Mouse (Mus musculus) retina, postnatal 7 days (tissue): ENCODE measurements around the gene Fam155a.

Source experiments
- DNase-seq: peaks from one replicate; pipeline ENCODE4 v3.0.0-alpha.2; 2012; ENCODE audit warnings: low read depth, low spot score

Fam155a gene

DNA sequence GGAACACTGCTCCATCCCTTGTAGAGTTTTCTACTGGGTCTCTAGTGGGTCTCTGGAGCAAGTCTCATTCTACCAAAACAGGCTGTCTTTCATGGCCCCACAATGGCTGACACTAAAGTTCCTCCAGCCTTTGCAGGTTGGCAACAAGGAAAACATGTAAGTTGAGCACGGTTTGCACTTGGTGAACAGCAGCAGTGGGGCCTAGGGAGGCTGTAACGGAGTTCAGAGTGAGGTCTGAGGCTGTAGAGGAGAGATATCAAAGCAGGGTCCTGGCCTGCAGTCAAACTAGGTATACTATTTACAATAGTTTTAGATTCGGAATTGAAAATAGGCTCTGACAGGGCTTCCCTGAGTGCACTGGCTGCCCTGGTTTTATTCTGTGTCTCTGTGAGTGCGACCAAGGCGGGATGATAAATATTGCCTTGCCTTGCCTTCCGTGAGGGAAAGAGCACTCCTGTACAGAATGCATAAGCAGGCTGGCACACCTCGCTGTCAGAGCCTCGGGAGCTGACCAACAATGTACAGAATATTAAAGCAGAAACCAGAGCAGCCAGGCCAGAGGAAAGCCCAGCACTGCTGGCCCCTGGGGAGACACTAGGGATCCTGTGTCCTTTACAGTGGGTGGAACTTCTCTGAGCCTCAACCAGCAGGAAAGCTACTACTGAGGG is 277.3 kb downstream of the Fam155a start:
- no peak for DNase-seq

DNA sequence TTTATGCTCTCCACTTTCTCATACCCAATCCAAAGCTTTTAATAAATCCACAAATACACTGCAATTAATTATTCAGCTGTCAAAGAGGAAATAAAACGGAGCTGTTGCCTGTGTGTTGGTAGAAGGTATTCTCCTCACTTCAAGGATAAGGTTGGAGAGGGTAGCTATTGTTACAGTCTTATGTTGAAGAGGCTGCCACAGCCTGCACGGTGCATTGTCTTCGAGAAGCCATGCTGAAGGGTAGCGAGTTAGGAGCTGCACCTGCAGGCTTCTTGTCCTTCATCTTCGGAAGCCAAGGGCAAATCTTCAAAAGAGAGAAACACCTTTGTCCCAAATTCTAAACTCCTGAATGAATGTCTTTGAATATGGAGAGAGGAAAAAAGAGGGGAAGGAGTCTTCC is 288.4 kb downstream of the Fam155a start:
- DNase-seq = no peak

DNA sequence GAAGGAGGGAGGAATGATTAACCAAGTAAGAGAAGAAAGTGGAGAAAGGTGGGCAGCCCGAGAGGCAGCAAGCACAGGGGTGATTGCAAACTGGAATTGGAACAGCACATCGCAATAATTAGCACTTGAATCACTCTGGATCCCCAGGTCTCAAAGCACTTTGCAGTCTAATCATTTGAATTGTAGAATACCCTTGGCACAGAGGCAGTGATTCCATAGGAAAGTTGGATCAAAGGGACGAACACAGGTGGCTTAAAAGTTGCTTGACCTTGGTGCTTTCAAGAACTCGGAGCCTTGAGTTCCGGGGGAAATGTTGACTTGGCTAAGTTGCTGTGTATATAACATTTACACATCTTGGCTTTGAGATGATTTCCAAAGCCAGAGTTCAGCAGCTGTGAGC is 299.7 kb downstream of the Fam155a start:
- DNase-seq = no peak

DNA sequence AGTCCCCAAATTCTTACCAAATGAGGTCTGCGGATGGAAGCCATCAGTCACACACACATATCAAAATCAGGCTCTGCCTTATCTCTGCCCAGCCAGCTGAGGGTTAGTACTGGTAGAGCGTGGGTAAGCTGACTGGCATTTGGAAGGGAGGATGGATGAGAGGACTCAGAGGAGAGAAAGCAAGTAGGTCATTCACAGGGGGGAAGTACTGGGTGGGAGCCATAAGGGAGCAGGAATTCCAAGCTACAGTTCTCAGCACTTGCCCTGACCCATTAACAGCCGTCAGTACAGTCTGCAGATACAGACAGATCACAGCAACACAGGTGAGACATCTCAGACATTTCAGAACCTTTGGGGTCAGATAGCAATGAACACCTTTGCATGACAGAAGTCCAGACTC is 300.8 kb downstream of the Fam155a start:
- DNase-seq = no peak

DNA sequence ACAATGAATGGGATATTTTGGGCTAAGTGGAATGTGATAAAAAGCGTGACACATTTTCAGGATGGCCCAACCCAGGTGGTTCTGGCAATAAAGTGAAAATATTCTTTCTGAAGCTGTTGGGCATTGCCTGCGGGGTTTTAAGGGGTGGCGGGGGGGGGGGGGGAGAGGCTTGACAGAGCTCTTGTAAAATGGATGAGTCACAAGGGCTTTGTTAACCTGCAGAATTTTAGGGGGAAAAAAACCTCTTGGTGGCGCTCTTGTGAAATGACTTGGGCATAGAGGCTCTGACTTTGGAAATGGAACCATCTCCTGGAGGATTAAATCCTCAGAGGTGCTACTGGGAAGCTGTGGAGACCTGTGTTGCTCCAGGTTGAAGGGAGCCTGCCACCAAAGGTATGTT is 309.9 kb downstream of the Fam155a start:
- no peak for DNase-seq

DNA sequence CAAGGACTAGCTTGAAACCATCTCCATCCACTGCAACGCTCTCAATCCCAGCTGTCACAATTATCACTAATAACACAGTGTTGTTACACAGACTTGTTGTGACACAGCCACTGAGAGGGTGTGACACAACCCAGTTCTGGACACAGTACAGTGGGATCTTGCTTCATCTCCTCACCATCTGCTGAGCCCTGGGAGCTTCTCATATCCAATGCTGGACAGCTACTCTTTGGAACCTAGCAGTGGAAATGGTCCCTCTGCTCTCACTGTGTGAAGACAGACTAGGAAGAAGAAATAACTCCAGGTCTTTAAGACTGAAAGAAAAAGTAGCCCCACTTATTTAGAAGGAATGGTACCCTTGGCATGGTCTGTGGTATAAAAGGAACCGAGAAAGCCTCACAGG is 310.3 kb downstream of the Fam155a start:
- no peak for DNase-seq

DNA sequence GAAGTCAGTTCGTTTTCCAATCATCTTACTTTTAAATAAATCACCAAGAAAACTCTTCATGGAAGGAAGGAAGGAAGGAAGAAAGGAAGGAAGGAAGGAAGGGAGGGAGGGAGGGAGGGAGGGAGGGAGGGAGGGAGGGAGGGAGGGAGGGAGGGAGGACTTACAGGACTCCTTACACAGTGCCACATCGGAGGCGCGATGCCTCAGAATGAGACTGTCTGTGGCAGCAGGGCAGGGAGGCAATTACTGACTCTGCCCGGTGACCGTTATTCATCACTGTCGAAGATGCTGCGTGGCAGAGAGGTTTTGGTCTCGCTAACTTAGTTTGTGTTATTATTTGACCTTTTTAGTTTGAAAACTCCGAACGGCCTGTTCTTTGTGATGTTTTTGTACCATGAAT is 312.3 kb downstream of the Fam155a start:
- no peak for DNase-seq

DNA sequence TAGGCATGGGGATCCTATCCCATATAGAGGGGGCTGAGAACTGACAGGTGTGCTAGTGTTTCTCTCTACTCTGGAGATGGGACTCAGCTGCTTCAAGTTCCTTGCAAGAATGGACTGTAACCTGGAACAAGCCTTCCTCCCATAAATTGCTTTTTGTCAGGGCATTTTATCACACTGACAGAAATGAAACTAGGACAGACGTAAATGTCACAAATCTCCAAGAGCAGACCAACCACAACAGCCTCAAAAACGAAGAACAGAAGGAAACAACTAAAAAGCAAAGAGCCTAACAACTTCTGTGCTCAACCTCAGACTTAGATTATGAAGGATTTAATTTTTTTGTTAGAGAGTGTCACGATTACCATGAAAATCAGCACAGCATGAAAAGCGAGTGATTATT is 315.8 kb downstream of the Fam155a start:
- no peak for DNase-seq

DNA sequence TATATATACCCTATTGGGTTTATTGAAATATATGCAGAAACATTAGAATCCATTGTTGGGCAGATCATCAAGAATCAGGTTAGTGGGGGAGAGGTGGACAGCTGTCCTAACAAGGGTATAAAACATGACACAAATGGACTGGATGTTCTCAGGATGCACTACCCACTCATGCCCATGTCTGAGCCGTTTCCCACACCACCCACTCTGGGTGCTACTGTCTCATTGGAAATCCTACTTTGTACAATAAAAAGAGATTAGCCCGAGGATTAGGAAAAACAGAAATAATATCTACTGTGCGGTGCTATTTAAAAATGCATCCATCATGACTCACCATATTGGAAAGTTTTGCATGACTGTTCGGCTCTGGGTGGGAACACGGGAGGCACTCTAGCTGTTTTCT is 317.2 kb downstream of the Fam155a start:
- DNase-seq = no peak

DNA sequence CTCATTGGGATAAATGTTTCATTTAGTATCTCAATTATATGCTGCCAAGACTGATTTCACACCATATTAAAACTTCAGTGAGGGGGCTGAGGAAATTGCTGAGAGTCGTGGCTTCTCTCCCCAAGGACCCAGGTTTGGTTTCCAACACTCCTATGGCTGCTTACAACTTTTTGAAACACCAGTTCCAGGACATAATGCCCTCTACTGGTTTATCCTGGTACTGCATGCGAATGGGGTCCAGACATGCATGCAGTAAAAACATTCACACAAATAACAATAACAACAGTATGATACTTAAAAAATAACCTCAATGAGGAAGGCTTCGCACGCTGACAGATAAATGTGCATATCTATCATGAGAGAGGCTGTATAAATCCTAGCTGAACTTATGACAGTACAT is 319.4 kb downstream of the Fam155a start:
- no peak for DNase-seq

DNA sequence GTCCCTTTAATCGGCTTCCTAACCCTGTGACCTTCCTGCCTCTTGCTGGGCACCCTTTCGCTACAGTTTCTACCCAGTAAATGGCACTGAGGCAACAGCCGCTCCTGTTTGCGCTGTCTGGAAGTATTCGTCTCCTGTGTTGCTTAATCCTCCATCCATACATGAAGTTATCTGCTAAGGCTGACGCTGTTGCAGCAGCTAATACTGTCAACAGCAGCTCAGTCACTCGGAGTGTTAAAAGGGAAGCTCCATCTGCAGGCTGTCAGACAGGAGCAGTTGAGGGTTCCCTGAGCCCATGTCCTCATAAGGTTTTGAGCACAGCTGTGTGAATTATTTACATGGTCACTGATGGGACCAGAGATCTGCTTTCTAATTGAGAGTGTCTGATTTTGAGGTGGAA is 322.3 kb downstream of the Fam155a start:
- no peak for DNase-seq

DNA sequence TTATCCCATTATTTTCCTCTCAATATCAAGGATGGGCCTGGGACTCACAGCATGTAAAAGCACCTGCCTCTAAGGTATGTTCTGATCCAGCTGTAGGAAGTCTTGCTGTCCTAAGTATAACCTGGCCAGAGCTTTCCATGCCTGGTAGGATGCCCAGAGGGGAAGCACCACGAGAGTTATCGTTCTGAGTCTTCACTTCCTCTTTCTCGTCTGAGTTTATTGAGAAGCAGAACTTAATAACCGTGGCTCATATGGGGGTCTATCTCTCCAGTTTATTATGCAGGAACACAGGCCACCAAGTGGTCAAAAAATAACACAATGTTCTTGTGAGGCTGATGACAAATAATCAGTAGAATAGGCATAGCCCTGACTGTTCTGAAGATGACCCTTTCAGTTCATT is 333.1 kb downstream of the Fam155a start:
- no peak for DNase-seq

DNA sequence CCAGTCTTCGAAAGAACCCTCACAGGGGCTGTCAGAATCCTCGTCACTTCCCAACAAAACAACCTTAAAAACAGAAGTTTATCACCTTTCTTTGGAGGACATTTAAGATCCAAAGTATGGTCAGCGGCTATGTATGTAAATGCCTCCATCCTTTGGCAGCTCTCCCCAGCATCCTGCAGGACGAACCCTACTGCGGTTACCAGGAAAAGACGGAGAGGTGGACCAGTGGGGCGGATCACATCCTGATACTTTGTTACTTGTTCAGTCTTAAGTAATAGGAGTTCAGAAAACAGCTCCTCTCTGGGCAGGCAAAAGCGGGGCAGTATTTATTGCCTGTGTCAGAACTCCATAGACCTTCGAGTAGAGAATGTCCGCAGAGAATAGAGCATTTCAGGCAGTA is 335.5 kb downstream of the Fam155a start:
- no peak for DNase-seq

DNA sequence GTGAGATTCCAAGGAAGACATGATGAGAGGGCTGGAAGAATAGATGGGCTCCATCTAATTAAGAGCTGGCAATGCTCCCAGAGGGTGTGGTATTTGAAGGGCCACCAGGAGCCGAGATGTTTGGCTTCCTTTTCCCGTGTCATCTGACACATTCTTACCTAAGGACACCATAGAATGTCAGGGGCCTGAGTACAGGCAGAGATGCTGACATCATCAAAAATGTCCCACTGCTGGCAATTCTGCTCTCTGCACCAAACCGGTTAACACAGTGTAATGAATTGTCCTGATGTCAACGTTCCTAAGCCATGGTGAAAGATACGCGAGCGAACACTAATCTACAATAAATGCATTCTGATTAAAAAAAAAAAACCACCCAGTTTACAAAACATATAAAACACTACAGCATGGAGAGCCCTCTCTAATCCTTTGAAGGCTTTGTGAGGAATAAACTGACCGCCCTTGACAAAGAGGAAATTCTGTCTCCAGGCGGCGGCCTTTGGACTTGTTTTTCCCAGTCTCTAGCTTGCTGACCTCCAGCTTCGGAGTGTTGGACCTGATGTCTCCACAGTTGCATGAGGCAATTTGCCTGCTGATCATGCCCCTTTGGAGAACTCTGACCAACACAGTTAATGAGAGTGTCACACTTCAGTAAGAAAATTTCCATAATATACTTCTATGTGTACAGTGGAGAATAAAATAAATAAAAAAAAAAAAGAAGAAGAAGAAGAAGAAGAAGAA is 338.2 kb downstream of the Fam155a start:
- no peak for DNase-seq

DNA sequence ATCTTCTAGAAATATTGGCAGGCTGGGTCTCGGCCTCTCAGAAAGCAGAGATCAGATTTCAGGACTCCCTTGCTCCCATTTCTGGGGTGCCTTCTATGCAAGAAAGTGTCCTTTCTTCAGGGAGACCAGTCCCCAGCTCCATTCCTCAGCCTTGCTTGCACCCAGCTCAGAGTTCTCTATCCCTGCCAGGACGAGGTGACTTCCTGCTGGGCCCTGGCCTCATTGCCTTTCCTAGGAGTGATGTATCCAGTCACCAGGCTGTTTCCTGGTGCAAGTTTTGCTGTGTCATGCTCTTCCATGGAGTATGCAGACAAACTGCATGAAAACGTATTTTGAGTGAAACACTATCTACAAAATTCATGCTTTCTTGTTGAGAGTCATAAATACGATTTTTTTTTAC is 342.1 kb downstream of the Fam155a start:
- DNase-seq = no peak

DNA sequence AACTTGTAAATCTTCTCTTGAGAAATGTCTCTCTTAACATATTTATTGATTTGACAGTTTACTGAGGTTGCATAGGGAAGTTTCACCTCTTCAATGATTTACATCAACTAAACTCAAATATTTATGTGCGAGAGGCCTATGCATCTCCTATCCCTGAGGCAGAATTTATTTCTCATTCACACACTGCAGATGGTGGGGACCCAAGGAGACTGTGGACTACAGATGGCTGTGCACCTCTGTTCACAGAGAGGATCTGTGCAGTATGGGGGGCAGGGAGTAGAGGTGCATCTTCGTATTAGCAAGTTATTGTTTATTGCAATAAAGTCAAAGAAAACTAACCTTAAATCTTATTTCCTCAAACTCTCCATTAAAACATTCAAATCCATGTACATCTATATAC is 346.9 kb downstream of the Fam155a start:
- no peak for DNase-seq

DNA sequence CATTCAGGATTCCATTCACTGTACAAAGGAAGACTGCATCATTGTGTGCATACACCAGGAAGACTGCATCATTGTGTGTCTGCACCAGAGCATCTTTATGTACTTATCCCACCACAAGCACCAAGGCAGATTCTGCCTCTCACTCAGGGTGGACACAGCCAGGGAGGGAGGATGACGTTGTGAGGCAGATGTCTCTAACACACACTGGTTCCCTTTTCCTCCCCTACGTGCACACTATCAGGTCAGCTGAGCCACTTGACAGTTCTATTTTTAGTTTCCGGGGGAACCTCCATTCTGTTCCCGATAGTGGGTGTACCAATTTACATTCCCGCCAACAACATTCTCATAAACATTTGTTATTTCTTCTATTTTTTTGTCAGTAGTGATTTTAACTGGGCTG is 347.4 kb downstream of the Fam155a start:
- DNase-seq = no peak

DNA sequence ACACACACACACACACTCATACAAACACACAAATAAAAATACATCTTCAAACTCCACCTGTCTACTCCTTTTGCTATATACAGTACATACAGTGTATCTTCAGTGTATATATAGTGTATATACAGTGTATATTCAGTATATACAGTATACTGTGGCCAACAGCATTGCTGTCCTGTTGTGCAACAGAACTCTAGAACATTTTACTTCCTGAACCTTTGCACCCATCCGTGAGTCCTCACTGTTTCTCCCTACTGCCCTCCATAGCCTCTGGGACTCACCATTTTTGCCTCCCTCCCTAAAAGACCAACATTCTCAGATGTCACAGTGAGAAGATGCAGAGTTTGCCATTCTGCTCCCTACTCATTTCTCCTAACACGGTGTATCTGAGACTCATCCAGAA is 347.8 kb downstream of the Fam155a start:
- DNase-seq = no peak

DNA sequence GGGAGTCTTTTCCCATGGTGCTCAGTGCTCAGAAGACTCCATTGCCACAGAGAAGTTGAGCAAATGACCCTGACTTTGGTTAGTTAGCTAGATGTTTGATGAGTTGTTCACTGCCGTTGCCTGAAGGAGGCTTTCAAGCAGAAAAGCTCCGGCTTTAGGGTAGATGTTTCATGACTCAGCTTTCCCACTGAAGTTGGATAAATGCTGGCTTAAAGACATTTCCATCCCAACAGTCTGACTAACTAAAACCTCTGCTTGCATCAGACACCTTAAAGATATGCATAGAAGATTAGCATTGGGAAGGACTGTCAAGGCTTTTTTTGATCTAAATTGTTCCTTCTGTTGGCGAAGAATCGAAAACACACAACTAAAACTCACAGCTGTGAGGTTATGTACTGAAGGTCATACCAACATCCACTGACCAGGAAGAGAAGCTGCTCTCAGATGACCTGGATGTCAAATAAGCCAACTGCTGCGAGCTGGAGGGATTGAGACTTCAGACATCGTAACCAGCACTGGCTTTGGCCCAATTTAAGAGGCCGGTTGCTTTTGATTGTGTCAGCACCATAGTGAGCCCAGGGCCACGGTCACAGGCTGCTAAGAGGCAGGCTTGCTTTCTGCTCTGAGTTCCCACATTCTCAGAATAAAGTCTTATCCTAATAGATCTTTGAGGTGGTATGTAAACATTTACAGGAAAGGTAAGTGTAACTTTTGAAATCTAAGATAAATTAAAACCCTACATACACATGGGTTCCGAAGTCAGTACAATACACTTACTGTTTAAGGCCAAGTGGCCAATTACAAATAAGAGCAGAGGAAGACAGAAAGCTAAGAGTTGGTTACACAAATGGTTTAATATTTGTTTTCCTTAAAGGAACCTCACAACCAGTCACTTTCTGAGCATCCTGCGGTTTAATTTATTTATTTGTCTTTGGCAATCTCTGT is 351.8 kb downstream of the Fam155a start:
- no peak for DNase-seq

DNA sequence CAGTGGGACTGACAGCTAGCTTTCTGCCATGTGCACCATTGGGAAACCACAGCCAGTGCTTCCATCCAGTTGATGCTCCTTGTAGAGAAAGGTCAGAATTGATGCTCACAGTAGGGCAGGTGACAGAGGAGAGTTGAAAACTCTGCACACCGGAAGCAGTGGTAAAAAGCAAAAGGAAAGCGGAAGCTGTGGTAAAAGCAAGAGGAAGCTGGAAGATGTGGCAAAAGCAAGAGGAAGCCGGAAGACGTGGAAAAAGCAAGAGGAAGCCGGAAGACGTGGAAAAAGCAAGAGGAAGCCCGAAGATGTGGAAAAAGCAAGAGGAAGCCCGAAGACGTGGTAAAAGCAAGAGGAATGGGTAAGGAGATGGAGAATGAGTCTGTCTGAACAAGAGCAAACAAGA is 354.8 kb downstream of the Fam155a start:
- no peak for DNase-seq

DNA sequence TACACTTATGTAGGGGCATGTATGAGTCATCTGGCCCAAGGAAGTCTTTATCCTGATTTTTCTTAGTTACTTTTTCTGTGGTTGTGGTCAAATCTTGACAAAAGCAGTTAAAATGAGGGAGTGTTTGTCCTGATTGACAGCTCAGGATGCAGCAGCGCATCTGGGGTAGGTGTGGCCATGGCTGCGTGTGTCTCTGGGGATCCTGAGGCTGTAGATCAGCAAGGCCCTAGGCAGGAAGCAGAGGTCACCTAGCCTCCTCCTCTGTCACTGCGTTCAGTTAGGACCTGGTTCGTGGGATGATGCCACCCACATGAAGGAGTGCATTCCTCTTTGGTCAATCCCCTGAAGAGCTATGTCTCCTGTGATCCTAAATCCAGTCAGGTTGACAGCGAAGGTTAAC is 362.5 kb downstream of the Fam155a start:
- DNase-seq = no peak

DNA sequence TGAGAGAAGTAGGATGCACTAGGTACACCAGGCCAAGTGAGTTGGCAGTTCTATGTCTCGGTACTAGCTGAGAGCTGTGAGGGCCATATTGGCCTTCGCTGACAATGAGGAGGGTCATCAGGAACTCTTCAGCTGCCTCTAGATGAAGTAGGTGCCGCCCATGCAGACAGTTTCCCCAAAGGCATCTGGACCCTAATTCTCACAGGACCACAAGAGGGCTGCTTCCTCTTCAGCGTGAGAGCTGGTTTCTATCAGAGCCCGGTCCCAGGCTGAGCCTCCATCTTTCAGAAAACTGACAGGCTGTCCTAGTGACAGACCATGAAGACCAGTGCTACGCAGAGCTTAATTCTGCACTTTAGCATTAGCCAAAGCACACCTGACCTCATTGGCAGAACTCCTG is 364.8 kb downstream of the Fam155a start:
- no peak for DNase-seq

DNA sequence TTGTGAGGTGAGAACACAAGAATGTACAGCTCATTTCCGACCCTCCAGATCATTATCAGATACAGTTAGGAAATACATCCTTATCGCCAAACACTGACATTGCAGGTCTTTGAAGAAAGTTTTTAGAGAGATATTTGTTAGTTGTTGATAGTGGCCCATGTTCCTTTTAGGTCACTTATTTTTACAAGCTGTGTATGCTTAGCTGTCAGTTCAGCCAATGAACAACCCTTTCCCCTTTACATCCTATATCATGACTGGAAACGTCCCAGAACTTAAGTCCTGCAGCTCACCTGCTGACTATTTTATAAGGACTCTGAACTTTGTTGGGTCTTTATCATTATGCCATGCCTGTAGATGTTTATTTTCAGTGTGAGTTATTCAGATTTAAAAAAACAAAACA is 366.3 kb downstream of the Fam155a start:
- no peak for DNase-seq
